Mouse (Mus musculus) adipocyte (in vitro differentiated cells): ENCODE results near the gene Etd.
A peak's percentile ranks its signal among the peaks of the same experiment; 100 is the strongest.
"Not testable (repeated sequence)": the region's sequence is repeated elsewhere in the genome, so short reads cannot be mapped to it uniquely, and the experiment has no call there.

Experiments used
- DNase-seq: peaks from one replicate; pipeline ENCODE4 v3.0.0-alpha.2; 2016; ENCODE audit warnings: low spot score

The Etd gene

DNA sequence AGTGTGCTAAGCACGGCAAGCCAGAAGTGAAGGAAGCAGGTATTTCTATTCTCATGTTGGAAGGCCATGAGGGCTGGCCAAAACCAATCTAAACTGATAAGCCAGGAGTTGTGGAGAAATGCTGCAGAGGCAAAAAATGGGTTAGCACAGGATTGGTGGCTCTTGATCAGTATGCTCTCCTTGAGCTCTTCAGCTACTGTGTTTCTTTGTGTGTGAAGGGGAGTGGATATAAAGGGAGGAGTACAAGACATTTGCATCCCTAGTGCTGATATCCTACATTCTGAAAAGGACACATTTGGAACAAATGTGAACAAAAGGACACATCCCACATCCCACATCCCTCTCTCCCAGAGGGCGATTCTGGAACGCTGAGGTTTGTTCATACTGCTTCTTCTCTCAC lies at the start of gene Etd:
TSS of gene Etd (plus strand) at position 301 of the 400 bp plus-strand sequence.
- DNase-seq = no peak

DNA sequence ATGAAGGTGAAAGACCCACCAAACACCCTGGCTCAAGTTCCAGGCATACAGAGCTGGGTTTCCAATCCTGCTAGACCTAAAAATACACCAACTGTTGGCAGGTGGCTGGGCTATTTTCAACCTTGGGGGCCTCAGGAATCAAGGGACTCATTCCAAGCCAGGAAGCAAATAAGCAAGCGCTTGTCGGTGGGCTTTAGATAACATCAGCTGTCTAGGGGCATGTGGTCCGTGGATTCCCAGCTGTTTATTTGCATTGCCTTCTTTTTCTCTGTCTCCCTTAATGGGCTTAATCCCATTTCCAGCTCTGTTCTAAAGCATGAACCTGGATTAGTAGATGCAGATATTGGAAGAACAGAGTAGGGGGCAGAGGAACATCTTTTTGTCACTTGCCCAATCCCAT lies 48.4 kb upstream of the Etd start:
- no peak for DNase-seq

DNA sequence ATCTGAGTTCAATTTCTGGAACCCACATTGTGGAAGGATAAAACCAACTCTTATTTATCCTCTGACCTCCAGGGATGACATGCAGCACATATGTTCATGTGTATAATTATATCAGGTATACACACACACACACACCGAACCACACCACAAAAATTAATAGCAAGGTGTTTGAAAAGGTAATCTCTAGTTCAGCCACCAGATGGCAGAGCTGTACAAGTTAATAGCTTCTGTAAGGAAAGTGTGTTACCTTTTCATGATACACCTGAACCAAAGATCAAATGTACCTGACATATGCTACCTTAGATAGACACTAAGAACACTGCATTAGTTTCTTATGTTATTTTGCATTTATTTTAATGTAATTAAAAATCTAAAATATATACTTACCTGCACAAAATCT lies 1.8 kb upstream of the Etd start:
- peak; percentile 17 for DNase-seq

DNA sequence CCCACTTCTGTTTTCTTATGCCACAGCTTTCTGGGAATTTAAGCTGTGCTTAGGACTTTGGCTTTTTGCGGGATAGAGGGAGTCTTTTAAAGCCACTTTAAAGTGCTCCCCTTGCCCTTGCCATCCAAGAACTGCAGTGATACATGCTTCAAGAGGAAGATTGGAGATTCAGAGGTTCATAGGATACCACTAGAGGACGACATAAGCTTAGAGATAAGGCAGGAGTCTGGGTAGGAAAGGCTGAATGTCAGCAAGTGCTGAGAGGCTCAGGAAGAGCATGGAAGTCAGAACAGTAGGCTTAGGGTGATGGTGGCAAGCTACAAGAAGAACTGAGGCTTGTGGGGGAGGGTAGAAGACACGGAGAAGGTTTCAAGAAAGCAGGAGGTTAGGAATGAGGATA lies 24.9 kb downstream of the Etd start:
- DNase-seq = peak; percentile 11

DNA sequence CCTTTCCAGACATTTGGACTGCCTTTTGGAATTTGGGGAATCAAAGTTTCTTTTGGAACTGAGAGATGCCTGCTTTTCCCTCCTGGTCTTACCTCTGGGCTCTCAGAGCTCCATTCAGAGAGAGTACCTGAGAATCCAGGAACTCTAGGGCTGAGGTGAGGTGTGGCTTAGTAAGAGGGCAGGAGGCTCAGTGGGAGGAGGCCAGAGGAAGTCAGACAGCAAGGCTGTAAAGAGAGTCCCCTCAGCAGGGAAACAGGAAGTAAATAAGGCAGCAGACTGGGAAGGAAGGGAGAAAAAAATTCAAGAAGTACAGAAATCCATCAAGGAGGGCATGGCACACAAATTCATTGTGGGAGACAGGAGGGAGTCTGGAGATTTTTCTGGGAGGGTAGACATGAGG lies 29.5 kb downstream of the Etd start:
- not testable (repeated sequence) for DNase-seq
